Mouse (Mus musculus): ENCODE measurements around the gene Ltbp2. TPM values are rescaled to one million over a fixed set of nuclear protein-coding genes. Genes with fewer than 3 reads are reported as not detected.

Gene Ltbp2
- polyA plus RNA-seq, 1 experiment from 2014 or later = 0.13 TPM

DNA sequence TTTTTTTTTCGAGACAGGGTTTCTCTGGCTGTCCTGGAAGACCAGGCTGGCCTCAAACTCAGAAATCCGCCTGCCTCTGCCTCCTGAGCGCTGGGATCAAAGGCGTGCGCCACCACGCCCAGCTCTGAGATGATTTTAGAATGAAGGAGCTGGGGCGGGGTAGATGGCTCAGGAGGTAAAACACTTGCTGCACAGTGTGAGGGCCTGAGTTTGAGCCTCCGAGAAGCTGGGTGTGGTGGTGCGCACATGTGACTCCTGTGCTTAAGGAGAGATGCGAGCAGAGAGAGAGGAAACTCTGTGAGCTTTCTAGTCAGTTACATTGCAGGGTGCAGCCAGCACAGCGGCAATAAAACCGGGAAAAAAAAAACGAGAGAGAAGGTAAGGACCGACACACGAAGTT, 110.8 kb downstream of the Ltbp2 start:
- WGBS = 93% methylated on average over 15 of the region's 15 CpGs
- no peak for ATAC-seq
- Histone ChIP-seq H3K4me3 (replicated peaks) (no peak overlapping the region), H3K4me2 (replicated peaks) (no peak overlapping the region), H3K36me3 (peaks cover 55% of the 10 kb centered on the region), H3K27ac (no peak overlapping the region), H3K4me1 (replicated peaks) (peaks cover 24% of the 10 kb centered on the region), H3K27me3 (no peaks in the 10 kb centered on the region), H3K9ac (replicated peaks) (no peak overlapping the region), H3K9me3 (no peaks in the 10 kb centered on the region)

DNA sequence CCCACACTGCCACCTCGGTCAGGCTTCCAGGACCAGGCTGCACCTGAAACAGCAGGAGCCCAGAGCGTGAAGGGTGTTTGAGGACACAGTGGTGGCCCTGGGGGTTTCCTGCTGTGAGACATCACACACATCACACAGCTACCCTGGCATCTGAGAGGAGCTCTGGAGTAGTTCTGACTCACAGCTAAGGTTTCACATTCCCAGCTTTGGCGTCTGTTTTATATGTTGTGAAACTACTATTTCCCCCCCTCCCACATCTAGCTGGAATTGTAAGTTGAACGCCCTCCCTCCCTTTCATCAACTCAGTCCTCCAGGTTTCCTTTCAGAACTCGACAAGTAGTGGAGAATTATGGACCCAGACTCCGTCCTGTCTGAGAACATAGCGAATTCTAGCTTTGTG, 111.6 kb downstream of the Ltbp2 start:
- H3K36me3 ChIP-seq = peaks cover 62% of the 10 kb centered on the region
- no peaks in the 10 kb centered on the region for H3K9me3 ChIP-seq
- WGBS = 94% methylated on average over 7 of the region's 7 CpGs
- H3K27me3 ChIP-seq = no peaks in the 10 kb centered on the region
- H3K4me3 ChIP-seq (replicated peaks) = no peak overlapping the region
- peaks cover 17% of the 10 kb centered on the region; the same call in 1 of the 2 replicates for H3K4me1 ChIP-seq (replicated peaks)
- H3K27ac ChIP-seq = no peak overlapping the region
- no peak for ATAC-seq
- H3K9ac ChIP-seq (replicated peaks) = no peak overlapping the region
- no peak overlapping the region for H3K4me2 ChIP-seq (replicated peaks)

DNA sequence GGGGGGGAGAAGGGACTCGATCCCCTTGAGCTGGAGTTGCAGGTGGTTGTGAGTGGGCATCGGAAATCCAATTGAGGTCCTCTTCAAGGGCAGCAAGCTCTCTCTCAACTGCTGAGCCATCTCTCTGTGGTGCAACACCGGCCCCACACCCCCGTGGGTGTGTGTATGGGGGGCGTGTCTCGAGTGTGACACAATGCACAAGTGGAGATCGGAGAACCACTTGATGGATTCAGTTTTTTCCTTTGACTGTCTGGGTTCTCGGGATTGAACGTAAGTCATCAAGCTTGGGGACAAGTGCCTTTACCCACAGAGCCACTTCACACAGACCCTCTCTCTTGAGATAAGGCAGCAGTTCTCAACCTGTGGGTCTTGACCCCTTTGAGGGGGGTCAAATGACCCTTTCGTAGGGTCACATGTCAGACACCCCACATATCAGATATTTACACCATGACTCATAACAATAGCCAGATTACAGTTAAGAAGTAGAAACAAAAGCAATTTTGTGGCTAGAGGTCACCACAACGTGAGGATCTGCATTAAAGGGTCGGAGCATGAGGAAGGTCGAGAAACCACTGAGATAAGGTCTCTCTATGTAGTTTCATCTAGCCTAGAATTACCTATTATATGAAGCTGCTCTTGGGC, 112.6 kb downstream of the Ltbp2 start:
- no peak overlapping the region for H3K4me3 ChIP-seq (replicated peaks)
- ATAC-seq = no peak
- H3K27ac ChIP-seq = no peak overlapping the region
- H3K9ac ChIP-seq (replicated peaks) = no peak overlapping the region
- 92% methylated on average over 13 of the region's 13 CpGs for WGBS
- no peak overlapping the region for H3K4me2 ChIP-seq (replicated peaks)
- H3K36me3 ChIP-seq = peaks cover 64% of the 10 kb centered on the region
- H3K4me1 ChIP-seq (replicated peaks) = peaks cover 7% of the 10 kb centered on the region; the same call in 1 of the 2 replicates
- H3K27me3 ChIP-seq = no peaks in the 10 kb centered on the region
- H3K9me3 ChIP-seq = no peaks in the 10 kb centered on the region

DNA sequence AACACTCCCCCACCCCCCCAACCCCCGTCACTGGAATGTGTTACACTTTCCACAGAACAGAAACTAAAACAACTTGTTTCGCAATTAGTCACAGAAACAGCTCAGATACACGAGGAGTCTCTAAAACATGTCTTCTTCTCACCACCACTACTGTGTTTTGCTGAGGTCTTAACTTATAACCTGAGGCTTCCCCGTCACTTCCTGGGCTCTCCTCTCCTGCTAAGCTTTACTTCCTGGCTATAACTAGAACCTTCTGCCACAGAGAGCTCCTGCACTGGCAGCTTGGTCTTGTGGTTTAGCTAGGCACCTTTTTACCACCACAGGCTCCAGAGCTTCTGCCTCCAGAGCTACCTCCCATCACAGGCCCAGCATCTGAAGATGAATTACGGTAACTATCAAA, 113.8 kb downstream of the Ltbp2 start:
- Histone ChIP-seq H3K27me3 (no peaks in the 10 kb centered on the region), H3K27ac (no peak overlapping the region), H3K36me3 (peaks cover 73% of the 10 kb centered on the region), H3K9ac (replicated peaks) (no peak overlapping the region), H3K4me2 (replicated peaks) (no peak overlapping the region), H3K4me3 (replicated peaks) (no peak overlapping the region), H3K4me1 (replicated peaks) (peaks cover 5% of the 10 kb centered on the region; the same call in 1 of the 2 replicates), H3K9me3 (no peaks in the 10 kb centered on the region)
- no peak for ATAC-seq
- 92% methylated on average over 5 of the region's 5 CpGs for WGBS

DNA sequence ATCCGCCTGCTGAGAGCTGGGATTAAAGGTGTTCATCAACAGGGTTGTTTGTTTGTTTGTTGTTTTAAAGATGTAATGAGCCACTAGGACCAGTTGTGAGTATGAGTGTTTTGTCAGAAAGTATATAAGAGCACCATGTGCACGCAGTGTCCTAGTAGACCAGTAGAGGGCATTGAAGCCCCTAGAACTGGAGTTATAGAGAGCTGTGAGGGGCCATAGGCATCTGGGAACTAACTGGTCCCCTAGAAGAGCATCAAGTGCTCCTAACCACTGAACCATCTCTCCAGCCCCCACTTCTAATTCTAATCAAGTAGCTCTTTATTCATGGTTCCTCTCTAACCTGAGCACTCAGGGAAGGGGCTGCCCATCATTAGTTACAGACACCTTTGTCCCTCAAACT, 117.3 kb downstream of the Ltbp2 start:
- peaks cover 71% of the 10 kb centered on the region for H3K36me3 ChIP-seq
- ATAC-seq = no peak
- H3K4me2 ChIP-seq (replicated peaks) = no peak overlapping the region
- no peaks in the 10 kb centered on the region for H3K27me3 ChIP-seq
- WGBS = 80% methylated on average over 2 of the region's 2 CpGs
- H3K9me3 ChIP-seq = no peaks in the 10 kb centered on the region
- no peak overlapping the region for H3K9ac ChIP-seq (replicated peaks)
- H3K27ac ChIP-seq = no peak overlapping the region
- no peak overlapping the region for H3K4me3 ChIP-seq (replicated peaks)
- peaks cover 9% of the 10 kb centered on the region; the same call in 1 of the 2 replicates for H3K4me1 ChIP-seq (replicated peaks)

DNA sequence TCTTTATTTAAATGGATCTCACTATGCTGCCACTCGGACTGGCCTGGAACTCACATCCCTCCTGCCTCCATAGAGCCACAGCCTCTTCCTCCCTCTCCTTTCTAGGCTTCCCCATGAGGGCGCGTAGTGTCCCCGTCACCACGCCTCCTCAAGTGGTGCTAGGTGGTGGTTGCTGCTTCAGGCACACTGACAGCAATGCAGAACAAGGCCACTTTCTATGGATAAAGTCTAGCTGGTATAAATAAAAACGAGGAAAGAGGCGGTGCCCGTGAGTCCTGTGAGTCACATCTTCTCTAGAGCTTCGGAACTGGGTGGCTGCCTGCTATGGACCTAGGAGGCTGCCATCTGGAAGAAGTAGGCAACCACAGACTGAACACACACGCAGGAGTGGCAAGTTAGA, 120.3 kb downstream of the Ltbp2 start:
- Histone ChIP-seq H3K27ac (no peak overlapping the region), H3K4me3 (replicated peaks) (no peak overlapping the region), H3K4me1 (replicated peaks) (peaks cover 37% of the 10 kb centered on the region), H3K36me3 (peaks cover 42% of the 10 kb centered on the region), H3K27me3 (no peaks in the 10 kb centered on the region), H3K9ac (replicated peaks) (no peak overlapping the region), H3K9me3 (no peaks in the 10 kb centered on the region), H3K4me2 (replicated peaks) (no peak overlapping the region)
- no peak for ATAC-seq
- 93% methylated on average over 10 of the region's 10 CpGs for WGBS

DNA sequence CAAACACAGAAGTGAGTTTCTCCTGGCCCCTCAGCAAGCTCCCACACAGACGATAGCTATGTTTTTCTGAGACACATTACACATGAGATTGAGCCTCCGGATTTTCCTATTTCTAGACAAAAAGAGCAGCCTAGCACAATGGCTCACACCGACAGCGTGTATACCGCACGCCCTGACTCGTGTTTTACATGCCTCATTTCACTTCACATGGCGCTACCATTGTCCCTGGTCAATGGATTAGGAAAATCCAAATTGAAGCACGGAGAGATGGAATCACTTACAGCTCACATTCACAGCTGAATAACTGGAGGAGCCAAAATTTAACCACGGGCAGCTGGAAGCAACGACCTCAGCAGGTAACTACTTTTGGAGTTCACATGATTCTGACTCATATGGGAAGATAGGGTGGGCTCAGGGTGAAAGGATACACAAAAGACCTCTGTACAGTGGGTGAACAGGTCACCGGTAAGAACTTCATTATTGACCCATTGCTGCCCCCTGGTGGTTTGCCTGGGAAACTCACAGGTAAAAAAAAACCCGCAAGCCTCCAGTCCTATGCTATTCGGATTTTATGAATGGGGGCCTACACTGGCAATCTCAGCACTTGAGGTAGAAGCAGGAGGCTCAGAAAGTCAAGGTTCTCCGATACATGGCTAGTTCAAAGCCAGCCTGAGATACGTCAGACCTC, 121.2 kb downstream of the Ltbp2 start:
- Histone ChIP-seq H3K36me3 (peaks cover 34% of the 10 kb centered on the region), H3K4me1 (replicated peaks) (peaks cover 37% of the 10 kb centered on the region), H3K27me3 (no peaks in the 10 kb centered on the region), H3K9ac (replicated peaks) (no peak overlapping the region), H3K27ac (peak overlapping the region; percentile 25; the same call in 1 of the 2 replicates), H3K4me3 (replicated peaks) (no peak overlapping the region), H3K9me3 (no peaks in the 10 kb centered on the region), H3K4me2 (replicated peaks) (no peak overlapping the region)
- no peak for ATAC-seq
- WGBS = 31% methylated on average over 16 of the region's 16 CpGs

DNA sequence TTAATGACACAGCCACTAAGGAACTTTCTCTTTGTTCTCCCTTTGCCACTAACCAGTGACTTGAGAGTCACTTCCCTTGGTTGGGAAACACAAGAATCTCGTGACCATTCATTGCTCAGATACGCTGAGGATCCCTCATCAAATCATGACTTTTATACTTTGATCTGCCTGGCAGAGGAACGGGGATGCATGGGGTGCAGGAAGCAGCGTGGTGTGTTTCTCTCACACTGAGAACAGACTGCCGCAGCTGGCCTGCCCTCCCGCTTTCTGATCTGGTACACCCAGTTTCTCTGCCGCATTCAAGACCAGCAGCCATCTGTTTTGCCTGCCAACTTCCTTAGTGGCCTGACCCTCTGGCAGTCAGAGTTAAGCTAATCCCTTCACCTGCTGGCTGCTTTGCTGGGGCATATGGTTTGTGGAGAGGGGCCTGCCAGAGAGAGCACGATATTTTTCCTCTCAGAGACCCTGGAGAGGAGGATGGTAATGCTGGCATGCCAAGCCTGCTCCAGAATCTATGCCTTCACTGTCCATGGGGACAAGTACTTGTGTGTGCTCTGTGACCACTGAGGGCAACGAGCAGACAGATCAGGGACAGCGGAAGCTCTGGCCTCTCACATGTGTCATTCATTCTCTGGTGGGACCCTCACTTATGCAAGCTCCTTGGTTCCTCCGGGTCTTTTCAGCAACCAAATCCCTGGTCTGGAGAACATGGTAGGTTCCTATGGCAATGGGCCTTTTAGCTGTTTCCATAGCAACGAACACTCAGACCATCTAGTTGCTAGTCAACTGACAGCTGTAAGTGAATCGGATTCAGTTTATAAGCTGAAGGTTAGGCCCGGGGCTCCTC, 124.0 kb downstream of the Ltbp2 start:
- 19% methylated on average over 14 of the region's 14 CpGs for WGBS
- no peak overlapping the region for H3K4me3 ChIP-seq (replicated peaks)
- H3K4me1 ChIP-seq (replicated peaks) = peaks cover 37% of the 10 kb centered on the region
- no peaks in the 10 kb centered on the region for H3K27me3 ChIP-seq
- no peak overlapping the region; the same call in 1 of the 2 replicates for H3K9ac ChIP-seq (replicated peaks)
- H3K9me3 ChIP-seq = no peaks in the 10 kb centered on the region
- peaks cover 14% of the 10 kb centered on the region for H3K36me3 ChIP-seq
- peak; percentile 80 for ATAC-seq
- H3K4me2 ChIP-seq (replicated peaks) = peak overlapping the region; percentile 13; the same call in 1 of the 2 replicates
- peak overlapping the region; percentile 87 for H3K27ac ChIP-seq

DNA sequence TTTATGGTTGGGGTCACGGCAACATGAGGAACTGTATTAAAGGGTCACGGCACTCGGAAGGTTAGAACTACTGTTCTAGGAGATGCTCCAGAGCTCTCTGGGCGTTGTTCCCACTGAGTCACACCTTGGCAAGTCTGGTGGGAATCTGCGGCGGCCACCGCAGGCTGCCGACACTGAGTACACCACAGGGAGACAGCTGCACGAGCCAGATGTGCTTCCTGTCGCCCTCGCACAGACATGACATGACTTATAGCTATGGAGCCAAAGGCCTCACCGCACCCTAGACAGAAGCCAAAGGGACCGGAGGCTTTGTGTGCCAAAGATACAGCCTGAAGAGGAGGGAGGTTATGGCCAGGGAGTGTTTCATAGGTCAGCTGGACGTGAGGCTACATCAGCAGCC, 125.7 kb downstream of the Ltbp2 start:
- 86% methylated on average over 14 of the region's 14 CpGs for WGBS
- no peak for ATAC-seq
- Histone ChIP-seq H3K4me3 (replicated peaks) (no peak overlapping the region), H3K27ac (no peak overlapping the region), H3K27me3 (no peaks in the 10 kb centered on the region), H3K4me1 (replicated peaks) (peaks cover 41% of the 10 kb centered on the region), H3K4me2 (replicated peaks) (no peak overlapping the region), H3K9ac (replicated peaks) (no peak overlapping the region), H3K36me3 (peaks cover under 1% of the 10 kb centered on the region), H3K9me3 (no peaks in the 10 kb centered on the region)

DNA sequence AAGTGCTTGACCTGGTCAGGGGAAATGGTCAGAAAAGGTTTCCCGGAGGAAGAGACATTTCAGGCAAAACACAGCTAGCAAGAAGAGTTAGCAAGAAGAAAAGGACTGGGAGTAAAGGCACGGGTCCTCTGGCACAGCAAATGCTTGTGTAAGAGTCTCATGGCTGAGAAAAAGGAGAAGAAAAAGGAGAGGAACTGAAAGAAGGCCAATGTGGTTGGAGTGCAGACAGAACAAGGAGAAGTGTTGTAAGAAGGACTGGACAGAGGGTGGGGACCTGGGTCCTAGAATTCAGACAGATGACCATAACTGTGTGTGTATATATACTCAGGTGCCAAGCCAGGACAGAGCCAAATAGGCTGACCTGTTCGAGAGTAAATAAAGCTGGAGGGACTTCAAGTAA, 128.2 kb downstream of the Ltbp2 start:
- no peak overlapping the region for H3K9ac ChIP-seq (replicated peaks)
- no peaks in the 10 kb centered on the region for H3K9me3 ChIP-seq
- no peaks in the 10 kb centered on the region for H3K36me3 ChIP-seq
- no peak for ATAC-seq
- H3K27ac ChIP-seq = no peak overlapping the region
- H3K4me3 ChIP-seq (replicated peaks) = no peak overlapping the region
- peaks cover 22% of the 10 kb centered on the region for H3K4me1 ChIP-seq (replicated peaks)
- no peak overlapping the region for H3K4me2 ChIP-seq (replicated peaks)
- no peaks in the 10 kb centered on the region for H3K27me3 ChIP-seq
- 80% methylated on average over 3 of the region's 3 CpGs for WGBS

DNA sequence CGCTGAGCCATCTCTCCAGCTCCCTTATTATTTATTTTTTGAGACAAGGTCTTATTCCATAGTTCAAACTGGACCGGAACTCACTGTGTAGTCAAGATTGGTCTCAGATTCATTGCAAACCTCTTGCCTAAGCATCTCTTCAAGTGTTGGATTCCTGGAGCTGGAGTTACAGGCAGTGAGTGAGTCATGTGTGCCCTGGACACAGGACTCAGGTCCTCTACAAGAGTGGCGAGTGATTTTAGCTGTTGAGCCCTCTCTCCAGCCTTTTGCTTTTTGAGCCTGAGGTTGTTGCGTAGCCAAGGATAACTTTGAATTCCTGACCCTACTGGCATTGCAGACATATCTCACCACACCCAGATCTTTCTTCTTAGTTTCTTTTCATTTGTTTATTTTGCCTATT, 130.6 kb downstream of the Ltbp2 start:
- Histone ChIP-seq H3K4me2 (replicated peaks) (no peak overlapping the region), H3K9ac (replicated peaks) (no peak overlapping the region), H3K27me3 (no peaks in the 10 kb centered on the region), H3K27ac (no peak overlapping the region), H3K36me3 (no peaks in the 10 kb centered on the region), H3K4me1 (replicated peaks) (0 out of 2 replicates have a peak, but pooled peaks cover 3% of the 10 kb centered on the region), H3K4me3 (replicated peaks) (no peak overlapping the region), H3K9me3 (no peaks in the 10 kb centered on the region)
- no peak for ATAC-seq
- WGBS = 62% methylated on average over 4 of the region's 4 CpGs

DNA sequence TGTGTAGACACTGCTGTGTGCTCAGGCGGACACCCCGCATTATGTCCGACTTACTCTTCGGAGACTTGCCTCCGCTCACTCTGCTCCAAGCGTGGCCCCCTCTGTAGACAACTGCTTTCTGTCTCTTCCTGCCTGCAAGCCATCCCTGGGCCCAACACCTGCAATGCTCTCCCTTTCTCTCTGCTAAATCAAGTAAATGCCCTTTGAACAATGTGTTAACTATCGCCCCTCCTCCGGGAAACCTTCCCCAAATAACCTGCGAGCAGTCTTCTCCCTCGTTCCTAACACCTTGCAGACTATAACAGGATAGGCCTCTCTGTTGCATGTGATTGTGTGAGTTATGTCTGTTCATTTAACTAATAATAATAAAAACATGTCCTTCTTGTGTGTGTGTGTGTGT, 132.8 kb downstream of the Ltbp2 start:
- ATAC-seq = no peak
- Histone ChIP-seq H3K36me3 (no peaks in the 10 kb centered on the region), H3K4me2 (replicated peaks) (no peak overlapping the region), H3K9ac (replicated peaks) (no peak overlapping the region), H3K4me3 (replicated peaks) (no peak overlapping the region), H3K4me1 (replicated peaks) (0 out of 2 replicates have a peak, but pooled peaks cover 3% of the 10 kb centered on the region), H3K27me3 (no peaks in the 10 kb centered on the region), H3K9me3 (no peaks in the 10 kb centered on the region), H3K27ac (no peak overlapping the region)
- 88% methylated on average over 10 of the region's 10 CpGs for WGBS
